Mouse (Mus musculus): ENCODE results near the gene Tex38.

The Tex38 gene

DNA sequence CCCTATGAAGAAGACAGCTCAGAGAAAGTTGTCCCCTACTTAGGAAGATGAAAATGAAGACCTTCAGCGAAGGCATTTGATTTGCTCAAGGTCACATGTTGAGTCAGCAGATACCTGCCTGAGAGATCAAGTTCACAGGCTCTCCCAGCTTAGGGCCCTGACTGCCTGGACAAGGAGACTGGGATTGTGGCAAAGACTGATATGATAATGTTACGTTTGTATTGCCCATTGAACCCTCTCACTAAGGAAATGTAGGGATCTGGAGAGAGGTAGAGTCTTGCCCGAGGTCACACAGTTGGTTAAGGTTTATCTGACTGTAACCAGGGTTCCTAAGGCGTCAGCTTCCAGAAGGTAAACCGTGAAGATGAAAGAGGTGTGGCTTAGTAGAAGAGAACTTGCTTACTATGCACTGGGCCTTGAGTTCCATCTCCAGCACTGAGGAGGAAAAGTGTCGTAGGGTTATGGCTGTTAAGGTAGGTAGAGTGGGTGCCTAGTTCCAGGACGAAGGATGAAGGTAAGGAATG lies 4.8 kb upstream of the Tex38 start:
- Histone ChIP-seq H3K27me3 (ENCODE audit: insufficient read depth, low read length) (peaks cover 7% of the 10 kb centered on the region; the same call in 1 of the 2 replicates), H3K9me3 (ENCODE audit: low read length) (no peaks in the 10 kb centered on the region), H3K36me3 (ENCODE audit: insufficient read depth, low read length) (peaks cover 42% of the 10 kb centered on the region), H3K4me1 (replicated peaks; ENCODE audit: low read depth, low read length) (peaks cover 26% of the 10 kb centered on the region), H3K4me3 (replicated peaks; ENCODE audit: low read length) (peak overlapping the region; percentile 88)
- TF ChIP-seq POU5F1 (IDR thresholded peaks at IDR 0.05; ENCODE audit: borderline replicate concordance, low read length) (no peak), NANOG (IDR thresholded peaks at IDR 0.05; ENCODE audit: borderline replicate concordance, low read length) (no peak), CTCF (conservative IDR thresholded peaks at IDR 0.05; ENCODE audit: low read length) (no peak)

DNA sequence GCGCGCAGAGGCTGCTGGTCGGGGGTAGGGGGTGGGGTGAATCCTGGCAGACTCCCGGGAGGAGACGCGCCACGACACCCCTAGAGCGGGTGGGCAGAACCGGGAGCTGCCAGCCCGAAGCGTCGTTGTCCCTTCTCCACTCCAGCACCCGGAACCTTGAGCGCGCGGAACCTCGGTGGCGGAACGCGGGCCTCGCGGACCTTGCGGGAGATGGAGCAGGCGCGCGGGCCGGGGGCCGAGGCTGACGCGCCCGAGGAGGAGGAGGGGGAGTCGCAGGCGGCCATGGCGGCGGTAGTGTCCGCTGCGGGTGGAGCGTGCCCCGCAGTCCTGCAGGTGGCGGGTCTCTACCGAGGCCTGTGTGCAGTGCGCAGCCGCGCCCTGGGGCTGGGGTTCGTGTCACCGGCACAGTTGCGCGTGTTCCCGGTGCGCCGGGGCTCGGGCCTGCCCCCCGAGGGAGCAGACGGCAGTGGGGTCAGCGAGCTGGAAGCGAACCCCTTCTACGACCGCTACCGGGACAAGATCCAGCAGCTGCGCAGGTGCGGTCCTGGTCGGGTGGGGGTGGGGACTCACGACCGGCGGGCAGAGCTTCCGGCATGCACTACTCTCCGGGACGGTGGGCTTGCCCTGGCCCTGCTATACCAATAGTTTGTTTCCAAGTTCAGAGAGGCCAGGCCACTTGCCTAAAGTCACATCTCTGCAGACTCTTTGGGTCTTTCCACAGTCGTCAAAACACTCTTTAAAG lies 4.1 kb upstream of the Tex38 start, which contains the start of gene Atpaf1:
Atpaf1 (plus strand) TSS at position 44 of the 742 bp plus-strand sequence.
- no peak for TF ChIP-seq NANOG (IDR thresholded peaks at IDR 0.05; ENCODE audit: borderline replicate concordance, low read length)
- H3K4me1 ChIP-seq (replicated peaks; ENCODE audit: low read depth, low read length): peaks cover 28% of the 10 kb centered on the region
- peak within 1 kb of the TSS; percentile 88 for H3K4me3 ChIP-seq (replicated peaks; ENCODE audit: low read length)
- peaks cover 7% of the 10 kb centered on the region; the same call in 1 of the 2 replicates for H3K27me3 ChIP-seq (ENCODE audit: insufficient read depth, low read length)
- H3K36me3 ChIP-seq (ENCODE audit: insufficient read depth, low read length): peaks cover 36% of the 10 kb centered on the region
- H3K9me3 ChIP-seq (ENCODE audit: low read length): no peaks in the 10 kb centered on the region

DNA sequence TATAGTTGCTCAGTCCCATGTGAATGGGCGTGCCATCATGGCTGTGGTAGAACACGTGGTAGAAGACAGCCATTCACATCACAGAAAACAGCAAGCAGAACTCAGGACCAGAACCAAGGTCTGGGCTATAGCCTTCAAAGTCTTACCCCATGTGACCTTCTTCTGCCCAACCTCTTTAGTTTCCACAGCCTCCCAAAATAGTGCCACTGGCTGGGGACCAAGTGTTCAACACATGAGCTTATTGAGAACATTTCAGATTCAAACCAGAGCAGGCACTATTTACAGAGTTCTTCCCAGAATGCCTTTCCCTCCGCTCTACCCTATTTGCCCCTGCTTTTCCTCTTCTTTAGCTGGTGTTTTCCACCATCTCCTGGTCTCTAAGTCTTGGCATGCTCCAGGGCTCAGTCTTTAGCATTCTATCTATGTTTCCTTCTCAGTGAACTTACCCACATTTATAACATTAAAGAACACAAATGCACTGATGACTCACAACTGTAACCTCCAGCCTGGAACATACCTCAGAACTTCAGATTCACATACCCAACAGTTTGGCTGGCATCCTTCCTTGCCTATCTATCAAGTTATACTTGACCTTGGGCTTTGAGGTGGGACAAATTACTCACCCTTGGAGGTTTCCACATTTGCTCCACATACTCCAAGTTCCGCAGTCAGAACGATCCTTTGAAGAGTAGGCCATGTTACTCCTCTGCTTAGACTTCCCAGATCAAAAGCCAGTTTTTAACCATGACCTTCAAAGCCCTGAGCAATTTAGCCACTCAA lies 1.4 kb upstream of the Tex38 start:
- Histone ChIP-seq H3K27me3 (ENCODE audit: insufficient read depth, low read length) (peaks cover 7% of the 10 kb centered on the region; the same call in 1 of the 2 replicates), H3K4me3 (replicated peaks; ENCODE audit: low read length) (no peak overlapping the region)
- TF ChIP-seq POU5F1 (IDR thresholded peaks at IDR 0.05; ENCODE audit: borderline replicate concordance, low read length) (no peak), CTCF (conservative IDR thresholded peaks at IDR 0.05; ENCODE audit: low read length) (no peak), NANOG (IDR thresholded peaks at IDR 0.05; ENCODE audit: borderline replicate concordance, low read length) (no peak)

DNA sequence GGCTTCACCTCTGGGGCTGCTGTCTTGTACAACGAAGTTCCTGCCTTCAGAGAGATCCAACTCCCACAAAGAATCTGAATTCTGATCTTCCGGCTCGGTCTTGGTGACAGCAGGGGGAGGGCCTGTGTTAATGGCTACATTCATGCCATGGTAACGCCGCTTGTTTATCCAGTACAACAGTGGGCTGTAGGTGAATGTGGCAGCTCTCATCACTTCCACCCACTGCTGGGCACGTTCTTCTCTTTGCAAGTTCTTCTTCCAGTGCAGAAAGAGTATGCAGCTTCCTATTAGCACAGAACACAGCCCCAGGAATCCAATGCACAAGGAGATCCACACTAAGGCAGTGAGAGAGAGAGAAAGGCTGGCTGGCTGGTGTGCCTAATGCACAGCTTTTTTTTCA lies 549 bp downstream of the Tex38 start:
- Histone ChIP-seq H3K4me1 (replicated peaks; ENCODE audit: low read depth, low read length) (peaks cover 32% of the 10 kb centered on the region), H3K4me3 (replicated peaks; ENCODE audit: low read length) (no peak overlapping the region), H3K36me3 (ENCODE audit: insufficient read depth, low read length) (peaks cover 18% of the 10 kb centered on the region), H3K27me3 (ENCODE audit: insufficient read depth, low read length) (peaks cover 7% of the 10 kb centered on the region; the same call in 1 of the 2 replicates), H3K9me3 (ENCODE audit: low read length) (no peaks in the 10 kb centered on the region)
- TF ChIP-seq NANOG (IDR thresholded peaks at IDR 0.05; ENCODE audit: borderline replicate concordance, low read length) (no peak), POU5F1 (IDR thresholded peaks at IDR 0.05; ENCODE audit: borderline replicate concordance, low read length) (no peak), CTCF (conservative IDR thresholded peaks at IDR 0.05; ENCODE audit: low read length) (no peak)

More for the DNA sequence above, 1.4 kb upstream of the Tex38 start:
- Histone ChIP-seq H3K9me3 (ENCODE audit: low read length) (no peaks in the 10 kb centered on the region), H3K4me1 (replicated peaks; ENCODE audit: low read depth, low read length) (peaks cover 42% of the 10 kb centered on the region), H3K36me3 (ENCODE audit: insufficient read depth, low read length) (peaks cover 16% of the 10 kb centered on the region)

DNA sequence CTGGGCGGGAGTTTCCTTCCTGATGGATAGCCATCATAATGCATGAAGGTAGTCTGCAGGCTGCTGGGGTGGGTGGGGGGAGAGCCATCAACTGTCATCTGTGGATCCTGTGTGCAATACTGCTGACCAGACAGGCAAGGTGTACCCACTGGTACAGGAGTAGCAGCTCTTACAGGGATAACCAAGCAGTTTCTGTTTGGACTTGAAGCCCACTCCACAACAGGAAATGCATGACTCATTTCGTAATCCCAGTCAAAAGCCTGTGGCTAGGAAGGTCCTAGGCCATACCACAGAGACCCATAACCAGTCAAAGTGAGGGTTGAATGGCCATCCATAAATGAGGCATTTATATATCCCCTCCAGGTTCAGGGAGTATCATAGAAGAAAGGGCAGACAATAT lies 3.2 kb downstream of the Tex38 start:
- TF ChIP-seq POU5F1 (IDR thresholded peaks at IDR 0.05; ENCODE audit: borderline replicate concordance, low read length): no peak
- Histone ChIP-seq H3K36me3 (ENCODE audit: insufficient read depth, low read length) (peaks cover 35% of the 10 kb centered on the region), H3K4me1 (replicated peaks; ENCODE audit: low read depth, low read length) (peaks cover 16% of the 10 kb centered on the region), H3K9me3 (ENCODE audit: low read length) (no peaks in the 10 kb centered on the region), H3K4me3 (replicated peaks; ENCODE audit: low read length) (no peak overlapping the region), H3K27me3 (ENCODE audit: insufficient read depth, low read length) (no peaks in the 10 kb centered on the region)

DNA sequence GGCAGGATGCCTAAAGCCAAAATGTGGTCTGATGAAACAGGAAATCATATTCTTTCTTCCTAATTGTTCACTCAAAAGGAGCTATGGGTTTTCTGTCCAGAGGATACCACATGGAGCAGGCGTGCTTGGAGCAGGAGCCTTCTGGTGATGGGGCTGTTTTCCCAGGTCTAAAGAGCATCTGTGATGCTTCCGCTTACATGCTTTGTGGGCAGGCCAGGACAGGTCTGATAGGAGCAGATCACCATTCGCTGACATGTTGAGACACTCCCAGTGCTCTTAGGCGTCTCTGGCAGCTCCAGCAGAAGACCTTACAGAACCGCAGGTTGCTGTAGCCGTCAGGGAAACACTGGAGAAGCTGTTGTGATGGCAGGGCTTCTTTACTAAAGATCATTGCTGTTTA lies 5.8 kb downstream of the Tex38 start:
- TF ChIP-seq NANOG (IDR thresholded peaks at IDR 0.05; ENCODE audit: borderline replicate concordance, low read length) (no peak), POU5F1 (IDR thresholded peaks at IDR 0.05; ENCODE audit: borderline replicate concordance, low read length) (no peak), CTCF (conservative IDR thresholded peaks at IDR 0.05; ENCODE audit: low read length) (no peak)
- no peaks in the 10 kb centered on the region for H3K9me3 ChIP-seq (ENCODE audit: low read length)
- no peaks in the 10 kb centered on the region for H3K27me3 ChIP-seq (ENCODE audit: insufficient read depth, low read length)
- H3K36me3 ChIP-seq (ENCODE audit: insufficient read depth, low read length): peaks cover 38% of the 10 kb centered on the region
- no peak overlapping the region for H3K4me3 ChIP-seq (replicated peaks; ENCODE audit: low read length)
- H3K4me1 ChIP-seq (replicated peaks; ENCODE audit: low read depth, low read length): peaks cover 14% of the 10 kb centered on the region

DNA sequence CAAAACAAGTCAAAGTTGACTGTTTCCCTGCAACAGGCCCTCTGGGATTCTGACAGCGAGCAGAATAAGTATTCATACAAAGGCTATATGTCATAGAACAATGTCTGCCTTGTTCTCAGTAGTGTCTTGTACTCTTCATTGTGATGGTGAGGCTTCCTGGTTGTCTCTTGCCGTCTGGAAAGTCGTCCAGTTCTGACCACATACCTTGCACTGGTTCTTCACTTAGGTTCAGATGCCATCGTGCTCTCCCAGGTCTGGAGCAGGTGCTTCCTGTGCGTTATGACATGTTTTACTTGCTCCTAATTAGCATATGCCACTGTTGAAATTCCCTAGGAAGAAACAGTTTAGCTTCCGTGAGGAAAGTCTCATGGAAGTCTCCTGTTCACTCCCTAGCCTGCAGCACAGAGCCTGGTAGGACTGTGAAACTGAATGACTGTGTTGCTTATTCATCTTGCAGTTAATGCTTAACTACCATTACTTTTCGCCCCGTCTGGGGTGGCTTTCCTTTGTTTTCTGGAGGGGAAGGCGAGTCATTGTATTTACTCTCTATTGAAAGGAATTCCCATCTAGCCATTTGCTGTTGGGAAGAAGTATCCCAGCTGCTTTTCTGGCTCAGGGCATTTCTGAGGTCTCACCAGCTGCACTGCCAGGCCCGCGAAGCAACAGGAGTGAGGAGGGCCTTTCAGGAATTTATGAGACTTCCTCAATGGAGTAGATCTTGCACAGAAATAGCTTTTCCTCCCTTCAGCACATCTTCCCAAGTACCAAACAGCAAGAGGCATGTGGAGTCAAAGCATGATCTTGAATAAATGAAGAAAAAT lies 13.0 kb downstream of the Tex38 start:
- no peaks in the 10 kb centered on the region for H3K27me3 ChIP-seq (ENCODE audit: insufficient read depth, low read length)
- TF ChIP-seq CTCF (conservative IDR thresholded peaks at IDR 0.05; ENCODE audit: low read length) (no peak), NANOG (IDR thresholded peaks at IDR 0.05; ENCODE audit: borderline replicate concordance, low read length) (no peak), POU5F1 (IDR thresholded peaks at IDR 0.05; ENCODE audit: borderline replicate concordance, low read length) (no peak)
- peaks cover 60% of the 10 kb centered on the region for H3K36me3 ChIP-seq (ENCODE audit: insufficient read depth, low read length)
- H3K4me1 ChIP-seq (replicated peaks; ENCODE audit: low read depth, low read length): no peaks in the 10 kb centered on the region
- no peaks in the 10 kb centered on the region for H3K9me3 ChIP-seq (ENCODE audit: low read length)
- no peak overlapping the region for H3K4me3 ChIP-seq (replicated peaks; ENCODE audit: low read length)

DNA sequence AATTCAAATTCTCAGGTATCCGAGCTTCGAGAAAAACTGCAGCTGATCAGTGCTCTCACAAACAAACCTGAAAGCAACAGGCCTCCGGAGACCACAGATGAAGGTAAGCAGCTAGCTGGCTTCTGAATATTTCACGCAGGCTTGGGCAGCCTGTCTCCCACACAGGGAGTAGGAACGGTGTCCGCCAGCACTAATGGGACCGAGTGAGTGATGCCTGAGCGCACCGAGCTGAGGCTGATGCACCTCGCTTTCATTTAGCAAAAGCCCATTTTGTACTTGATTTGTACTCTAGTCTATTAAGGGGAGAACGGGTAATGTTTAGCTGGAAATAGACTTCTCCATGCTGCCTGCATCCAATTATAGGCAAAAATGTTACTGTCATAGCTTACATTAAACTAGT lies 16.2 kb downstream of the Tex38 start:
- no peaks in the 10 kb centered on the region for H3K9me3 ChIP-seq (ENCODE audit: low read length)
- peaks cover 79% of the 10 kb centered on the region for H3K36me3 ChIP-seq (ENCODE audit: insufficient read depth, low read length)
- TF ChIP-seq POU5F1 (IDR thresholded peaks at IDR 0.05; ENCODE audit: borderline replicate concordance, low read length) (no peak), CTCF (conservative IDR thresholded peaks at IDR 0.05; ENCODE audit: low read length) (no peak), NANOG (IDR thresholded peaks at IDR 0.05; ENCODE audit: borderline replicate concordance, low read length) (no peak)

More for the DNA sequence above, 16.2 kb downstream of the Tex38 start:
- Histone ChIP-seq H3K27me3 (ENCODE audit: insufficient read depth, low read length) (no peaks in the 10 kb centered on the region), H3K4me3 (replicated peaks; ENCODE audit: low read length) (no peak overlapping the region), H3K4me1 (replicated peaks; ENCODE audit: low read depth, low read length) (no peaks in the 10 kb centered on the region)
